Mouse (Mus musculus) subcutaneous adipose tissue, adult 2 months (tissue): ENCODE results near the gene Asphd1. TPM values are rescaled to one million over a fixed set of nuclear protein-coding genes. Genes with fewer than 3 reads are reported as not detected.

ENCODE experiments used
- polyA plus RNA-seq: library from polyadenylated mRNA; depleted of rRNA; stranded (reverse); fragments of >200 nt; gene quantifications from 2 replicates; pipeline ENCODE4 v1.2.3, GENCODE M21; 2012; ENCODE audit warnings: low replicate concordance; rRNA removed

Asphd1 gene
- 0.23 and 0.63 TPM in 2 replicates for polyA plus RNA-seq

GRCm38 (mm10) chr7:126949403-126949792 is at the start of gene Asphd1:
Asphd1 (minus strand) TSS chr7:126949582.

DNA sequence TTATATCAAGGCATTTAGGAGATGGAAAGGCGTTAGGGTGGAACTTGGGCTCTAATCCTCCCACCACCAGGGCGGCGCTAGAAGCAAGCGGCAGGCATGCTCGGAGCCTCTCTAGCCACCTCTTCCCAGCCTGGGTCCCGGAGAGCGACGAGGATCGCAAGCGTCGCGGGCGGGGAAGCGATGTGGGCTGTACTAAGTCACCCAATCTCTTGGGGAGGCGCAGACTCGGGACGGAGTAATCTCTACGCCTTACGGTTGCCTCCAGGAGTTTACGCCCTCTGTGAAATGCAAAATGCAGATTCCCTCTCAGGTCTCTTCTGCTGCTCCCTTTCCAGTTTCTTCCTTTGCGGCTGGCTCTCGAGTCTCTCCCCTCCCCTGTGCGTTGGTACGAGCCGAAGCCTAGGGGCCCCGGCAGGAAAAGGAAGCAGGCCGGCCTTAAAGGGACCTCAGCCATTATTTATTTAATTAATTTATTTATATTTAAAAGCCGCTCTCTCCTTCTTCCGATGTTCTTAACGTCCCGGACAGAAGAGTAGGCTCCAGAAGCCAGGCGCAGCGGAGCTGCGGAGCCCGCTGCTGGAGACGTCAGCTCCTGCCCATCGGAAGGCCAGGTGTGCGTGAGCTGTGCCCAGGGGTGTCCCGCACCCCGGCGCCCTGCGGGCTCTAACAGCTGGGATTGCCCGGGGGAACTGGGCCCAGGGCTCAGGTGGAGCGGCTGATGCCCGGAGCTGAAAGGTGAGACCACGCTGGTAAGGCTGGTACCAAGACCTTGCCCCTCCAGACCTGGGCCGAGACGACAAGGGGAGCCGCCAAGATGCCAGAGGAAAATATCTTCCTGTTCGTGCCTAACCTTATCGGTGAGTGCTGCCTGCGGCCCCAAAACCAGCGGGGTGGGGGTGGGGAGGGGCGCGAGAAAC is 26.8 kb upstream of the Asphd1 start, which contains the start of gene Cdiptos:
Cdiptos (minus strand) TSS at position 149 of the 917 bp plus-strand sequence.

DNA sequence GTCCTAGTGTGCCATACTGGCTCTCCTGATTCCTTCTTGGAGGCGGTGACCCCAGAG is 26.3 kb upstream of the Asphd1 start, which contains the start of gene Cdipt:
Cdipt (plus strand) TSS at position 22 of the 57 bp plus-strand sequence.

DNA sequence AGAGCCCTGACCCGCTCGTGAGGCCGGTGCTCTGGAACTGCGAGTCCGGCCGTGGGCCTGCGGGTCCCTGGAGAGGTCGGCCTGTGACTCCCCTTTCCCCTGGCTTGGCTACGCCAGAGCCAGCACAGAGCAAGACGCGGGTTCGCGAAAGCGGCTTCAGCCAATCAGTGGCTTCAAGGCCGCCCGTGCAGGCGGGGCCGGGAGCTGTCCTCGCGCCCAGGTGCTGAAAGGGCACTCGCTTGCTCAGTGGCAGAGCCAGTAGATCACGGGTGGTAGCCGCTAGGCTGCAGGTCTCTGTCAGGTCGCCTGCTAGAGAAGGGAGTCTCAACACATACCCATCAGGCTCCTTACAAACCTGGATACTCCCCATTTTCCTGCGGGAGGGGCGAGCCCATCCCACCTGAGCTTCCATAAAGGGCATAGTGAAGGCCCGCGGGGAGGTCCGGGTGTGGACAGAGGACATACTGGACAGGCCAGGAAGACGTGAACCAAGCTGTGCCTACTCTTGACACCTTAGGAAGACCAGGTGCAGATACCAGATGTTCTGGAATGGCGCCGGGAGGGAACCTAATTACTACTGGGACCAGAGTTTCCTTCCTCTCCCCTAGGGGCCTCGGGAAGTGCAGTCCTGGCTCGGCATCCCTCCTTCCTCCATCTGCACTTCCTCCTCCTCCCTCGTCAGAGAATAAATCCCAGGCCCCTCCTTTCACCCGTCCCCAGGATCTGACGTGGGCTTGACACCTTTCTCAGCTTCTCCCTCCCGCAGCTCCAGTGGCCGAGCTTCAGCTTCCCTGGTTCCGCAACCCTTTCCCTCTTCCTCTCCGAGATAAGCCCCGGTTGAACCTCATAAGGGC is 638 bp upstream of the Asphd1 start, which contains the start of gene Sez6l2:
Sez6l2 (plus strand) TSS at position 771 of the 854 bp plus-strand sequence.

GRCm38 (mm10) chr7:126928384-126929037 is 20.9 kb downstream of the Asphd1 start, which contains the start of gene Kctd13:
Kctd13 (plus strand) TSS chr7:126928879.

GRCm38 (mm10) chr7:126922624-126923060 is 26.7 kb downstream of the Asphd1 start, which contains the start of gene Tmem219:
Tmem219 (minus strand) TSS chr7:126922917.

Other genes starting within 250 kb of the Asphd1 start
- 53.1 and 109 TPM in 2 replicates for gene Coro1a, start 241.8 kb downstream of the Asphd1 start, polyA plus RNA-seq
- 300 and 302 TPM in 2 replicates for gene Mapk3, start 190.0 kb downstream of the Asphd1 start, polyA plus RNA-seq
- 87.6 and 213 TPM in 2 replicates for gene Gdpd3, start 183.2 kb downstream of the Asphd1 start, polyA plus RNA-seq
- gene Ypel3, start 172.6 kb downstream of the Asphd1 start, polyA plus RNA-seq: 325 and 329 TPM in 2 replicates
- gene Tbx6, start 168.1 kb downstream of the Asphd1 start, polyA plus RNA-seq: 3.3 and 4.2 TPM in 2 replicates
- 140 and 221 TPM in 2 replicates for gene Ppp4c, start 157.1 kb downstream of the Asphd1 start, polyA plus RNA-seq
- 18.0 and 75.6 TPM in 2 replicates for gene Fam57b, start 151.9 kb downstream of the Asphd1 start, polyA plus RNA-seq
- gene 4930451I11Rik, start 117.9 kb downstream of the Asphd1 start, polyA plus RNA-seq: not detected in 2 replicates
- gene Doc2a, start 102.2 kb downstream of the Asphd1 start, polyA plus RNA-seq: not detected in 2 replicates
- 3.5 and 11.6 TPM in 2 replicates for gene Hirip3, start 87.6 kb downstream of the Asphd1 start, polyA plus RNA-seq
- gene Ino80e, start 87.2 kb downstream of the Asphd1 start, polyA plus RNA-seq: 47.8 and 60.5 TPM in 2 replicates
- gene Taok2, start 64.9 kb downstream of the Asphd1 start, polyA plus RNA-seq: 94.6 and 122 TPM in 2 replicates
- 89.0 and 89.8 TPM in 2 replicates for gene Tmem219, start 26.7 kb downstream of the Asphd1 start, polyA plus RNA-seq
- 19.6 and 22.4 TPM in 2 replicates for gene Kctd13, start 20.7 kb downstream of the Asphd1 start, polyA plus RNA-seq
- gene Sez6l2, start 981 bp upstream of the Asphd1 start, polyA plus RNA-seq: 2.4 and 4.4 TPM in 2 replicates
- gene Cdipt, start 26.3 kb upstream of the Asphd1 start, polyA plus RNA-seq: 205 and 302 TPM in 2 replicates
- 2.7 and 3.1 TPM in 2 replicates for gene Cdiptos, start 26.5 kb upstream of the Asphd1 start, polyA plus RNA-seq
- 93.7 and 103 TPM in 2 replicates for gene Mvp, start 65.0 kb upstream of the Asphd1 start, polyA plus RNA-seq
- gene Pagr1b, start 66.9 kb upstream of the Asphd1 start, polyA plus RNA-seq: 5.3 and 7.1 TPM in 2 replicates
- gene Pagr1a, start 67.8 kb upstream of the Asphd1 start, polyA plus RNA-seq: 2.6 and 5.8 TPM in 2 replicates
- 25.7 and 62.7 TPM in 2 replicates for gene Gm42742, start 71.5 kb upstream of the Asphd1 start, polyA plus RNA-seq
- 17.9 and 35.3 TPM in 2 replicates for gene Prrt2, start 71.6 kb upstream of the Asphd1 start, polyA plus RNA-seq
- gene Maz, start 77.5 kb upstream of the Asphd1 start, polyA plus RNA-seq: 90.8 and 204 TPM in 2 replicates
- 2.1 and 9.3 TPM in 2 replicates for gene Kif22, start 92.9 kb upstream of the Asphd1 start, polyA plus RNA-seq
- 0.37 and 0.99 TPM in 2 replicates for gene Zg16, start 137.7 kb upstream of the Asphd1 start, polyA plus RNA-seq
- 9.6 and 14.6 TPM in 2 replicates for gene AI467606, start 141.8 kb upstream of the Asphd1 start, polyA plus RNA-seq
- gene Qprt, start 172.6 kb upstream of the Asphd1 start, polyA plus RNA-seq: 1.3 and 3.4 TPM in 2 replicates
- gene Spn, start 188.2 kb upstream of the Asphd1 start, polyA plus RNA-seq: 2.4 and 3.1 TPM in 2 replicates
- 26.3 and 45.0 TPM in 2 replicates for gene Cd2bp2, start 246.5 kb upstream of the Asphd1 start, polyA plus RNA-seq